Mouse (Mus musculus) thymus, postnatal 36 days (tissue): ENCODE results near the gene Tbce.
"Not testable (repeated sequence)": the region's sequence is repeated elsewhere in the genome, so short reads cannot be mapped to it uniquely, and the experiment has no call there.

Experiments
- DNase-seq, 2 experiments: peaks; one replicate each; pipeline ENCODE4 v3.0.0; 2022; ENCODE audit warnings: mixed read lengths in 2 of 2

The Tbce gene

GRCm38 (mm10) chr13:14039292-14039965, at the start of gene Tbce:
Gene Tbce (minus strand): TSS chr13:14039638.
- DNase-seq, result peak; percentile 90 to 92

GRCm38 (mm10) chr13:14088669-14089068, 49.2 kb upstream of the Tbce start:
- no peak for DNase-seq

DNA sequence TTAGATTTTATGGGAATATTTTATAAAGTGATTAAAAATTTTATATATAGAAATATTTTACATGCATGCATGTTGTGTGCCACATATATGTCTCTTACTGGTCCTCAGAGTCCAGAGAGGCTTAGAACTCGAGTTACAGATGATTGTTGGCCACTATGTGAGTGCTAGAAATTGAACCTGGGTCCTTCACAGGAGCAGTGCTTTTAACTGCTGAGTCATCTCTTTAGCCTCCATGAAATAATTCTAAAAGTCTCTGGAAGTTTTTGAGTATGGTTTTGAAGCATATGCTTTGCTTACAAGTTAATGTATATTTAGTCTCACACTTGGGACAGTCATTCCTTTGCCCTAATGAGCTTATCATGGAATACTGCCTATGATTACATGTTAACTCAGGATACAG, 35.9 kb upstream of the Tbce start:
- no peak for DNase-seq

DNA sequence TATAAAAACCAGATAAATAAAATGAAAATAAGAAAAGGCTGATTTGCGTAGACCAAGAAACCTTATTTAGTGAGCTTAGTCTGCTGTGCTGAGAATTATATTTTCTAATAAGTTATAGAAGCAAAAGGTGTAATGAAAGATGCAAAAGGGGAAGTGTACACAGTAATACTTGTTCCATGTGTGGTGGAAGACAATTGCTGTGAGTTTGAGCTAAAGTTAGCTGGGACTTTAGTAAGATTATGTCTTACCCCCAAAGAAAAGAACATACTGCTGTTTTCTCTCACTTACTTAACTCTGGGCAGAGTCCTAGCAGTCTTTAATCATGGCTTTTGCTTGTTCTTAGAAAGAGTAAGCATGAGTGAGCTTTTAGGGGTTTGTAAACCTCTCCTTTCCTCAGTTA, 34.9 kb upstream of the Tbce start:
- DNase-seq, result no peak

- DNase-seq, result no peak
These were observed 29.9 kb upstream of the Tbce start for GRCm38 (mm10) chr13:14069291-14069690.

GRCm38 (mm10) chr13:14068035-14068434, 28.6 kb upstream of the Tbce start:
- no peak for DNase-seq

- DNase-seq, result no peak
These were observed 26.3 kb upstream of the Tbce start for GRCm38 (mm10) chr13:14065701-14066100.

DNA sequence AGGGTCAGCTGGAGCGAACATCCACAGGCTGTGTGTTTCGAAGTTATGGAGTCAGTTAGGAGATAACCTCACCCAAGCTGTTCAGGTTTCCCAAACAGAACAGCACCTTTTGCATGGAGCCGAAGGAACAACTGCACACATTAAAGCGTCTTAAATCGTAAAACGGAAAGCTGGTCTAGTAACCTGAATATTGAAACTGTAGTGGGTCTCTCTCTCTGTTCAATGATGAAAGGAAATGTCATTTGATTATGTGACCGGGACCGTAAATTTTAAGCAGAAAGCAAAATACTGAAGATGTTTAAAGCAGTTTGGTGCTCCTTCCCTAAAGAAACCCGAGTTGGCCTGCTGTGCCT, 25.6 kb upstream of the Tbce start:
- no peak for DNase-seq

GRCm38 (mm10) chr13:14064341-14065027, 25.0 kb upstream of the Tbce start:
- peak; percentile 59 to 68 for DNase-seq

- DNase-seq, result no peak
These were observed 24.5 kb upstream of the Tbce start for GRCm38 (mm10) chr13:14063942-14064271.

GRCm38 (mm10) chr13:14063013-14063941, 23.8 kb upstream of the Tbce start, which contains the start of the genes Arid4b and Ggps1:
Gene Arid4b (plus strand): TSS chr13:14063232.
Gene Ggps1 (minus strand): TSS chr13:14063488.
- DNase-seq, result peak; percentile 92 to 97

- no peak for DNase-seq
These were observed 23.0 kb upstream of the Tbce start for GRCm38 (mm10) chr13:14062209-14063012.

- DNase-seq, result no peak
These were observed 20.1 kb upstream of the Tbce start for GRCm38 (mm10) chr13:14059582-14059981.

DNA sequence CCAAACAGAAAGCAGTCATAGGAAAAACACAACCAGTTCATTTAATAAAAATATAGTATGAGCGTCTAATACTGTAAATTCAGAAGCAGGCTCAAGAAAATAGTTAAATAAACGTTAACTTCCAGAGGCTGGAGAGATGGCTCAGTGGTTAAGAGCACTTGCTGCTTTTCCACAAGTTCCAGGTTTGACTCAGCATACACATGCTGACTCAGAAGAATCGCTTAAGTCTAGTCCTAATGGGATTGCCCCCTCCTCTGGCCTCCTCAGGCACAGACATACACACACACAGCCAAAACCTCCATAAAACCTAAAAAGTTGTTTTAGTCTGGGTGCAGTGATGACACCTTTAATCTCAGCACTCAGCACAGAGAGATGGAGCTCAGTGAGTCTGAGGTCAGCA, 17.4 kb upstream of the Tbce start:
- no peak for DNase-seq

- DNase-seq, result no peak
These were observed 10.4 kb upstream of the Tbce start for GRCm38 (mm10) chr13:14049878-14050277.

DNA sequence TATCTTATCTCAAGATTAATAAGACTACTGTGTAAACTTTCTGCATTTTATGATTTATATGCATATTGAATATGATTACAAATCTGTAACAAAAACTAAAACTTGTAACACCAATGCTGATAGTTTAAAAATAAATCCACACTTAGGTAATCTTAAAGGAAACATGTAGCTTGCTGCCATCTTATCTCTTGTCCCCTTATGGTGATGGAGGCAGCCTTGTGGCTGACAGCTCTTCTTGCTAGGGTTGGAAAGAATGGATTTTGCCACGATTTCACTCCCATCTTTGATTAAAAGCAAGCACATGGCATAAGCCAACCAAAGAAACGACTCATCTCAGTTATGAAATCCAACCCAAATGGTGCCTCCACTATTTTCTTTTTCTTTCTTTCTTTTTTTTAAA, 5.1 kb upstream of the Tbce start:
- DNase-seq, result no peak

DNA sequence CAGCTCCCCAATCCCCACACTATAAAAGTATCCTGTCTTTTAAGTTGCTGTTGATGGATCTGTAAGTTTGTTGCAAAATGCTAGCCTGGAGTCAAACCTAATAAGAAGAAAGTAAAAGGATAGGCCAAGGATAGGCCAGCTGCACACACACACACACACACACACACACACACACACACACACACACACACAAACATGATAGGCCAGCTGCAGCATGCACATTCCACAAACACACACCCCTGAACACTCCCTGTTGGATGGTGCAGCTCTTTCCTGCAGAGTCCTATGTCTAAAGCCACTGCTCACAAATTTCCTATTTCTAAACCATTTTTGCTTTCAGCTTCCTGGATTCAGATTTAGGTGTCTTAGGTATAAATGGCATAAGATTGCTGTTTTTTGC, 4.4 kb upstream of the Tbce start:
- DNase-seq, result no peak

DNA sequence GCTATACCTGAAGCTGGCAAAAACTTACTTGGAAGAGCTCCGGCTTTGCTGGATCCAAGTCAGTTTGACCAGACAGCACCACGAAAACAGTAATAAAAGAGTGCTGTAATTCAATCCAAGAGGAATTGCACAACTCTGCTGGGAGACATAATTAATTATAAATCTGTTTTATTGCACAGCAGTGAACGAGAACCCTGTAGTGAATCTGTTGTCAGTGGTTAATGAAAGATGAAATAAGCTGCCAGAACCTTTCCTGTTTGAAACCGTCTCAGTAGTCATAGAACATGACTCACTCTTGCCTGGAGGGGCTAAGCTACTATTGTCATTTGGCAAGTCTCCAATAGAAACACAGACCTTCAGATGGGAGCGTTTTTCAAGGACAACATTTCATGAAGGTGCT, 748 bp upstream of the Tbce start:
- DNase-seq, result no peak

- DNase-seq, result no peak
These were observed 537 bp downstream of the Tbce start for GRCm38 (mm10) chr13:14038911-14039291.

- DNase-seq, result no peak
These were observed 3.4 kb downstream of the Tbce start for GRCm38 (mm10) chr13:14035875-14036630.

- not testable (repeated sequence) for DNase-seq
These were observed 4.1 kb downstream of the Tbce start for GRCm38 (mm10) chr13:14035352-14035751.

GRCm38 (mm10) chr13:14034073-14034348, 5.4 kb downstream of the Tbce start:
- DNase-seq, result no peak
